In the genomic region with DNA sequence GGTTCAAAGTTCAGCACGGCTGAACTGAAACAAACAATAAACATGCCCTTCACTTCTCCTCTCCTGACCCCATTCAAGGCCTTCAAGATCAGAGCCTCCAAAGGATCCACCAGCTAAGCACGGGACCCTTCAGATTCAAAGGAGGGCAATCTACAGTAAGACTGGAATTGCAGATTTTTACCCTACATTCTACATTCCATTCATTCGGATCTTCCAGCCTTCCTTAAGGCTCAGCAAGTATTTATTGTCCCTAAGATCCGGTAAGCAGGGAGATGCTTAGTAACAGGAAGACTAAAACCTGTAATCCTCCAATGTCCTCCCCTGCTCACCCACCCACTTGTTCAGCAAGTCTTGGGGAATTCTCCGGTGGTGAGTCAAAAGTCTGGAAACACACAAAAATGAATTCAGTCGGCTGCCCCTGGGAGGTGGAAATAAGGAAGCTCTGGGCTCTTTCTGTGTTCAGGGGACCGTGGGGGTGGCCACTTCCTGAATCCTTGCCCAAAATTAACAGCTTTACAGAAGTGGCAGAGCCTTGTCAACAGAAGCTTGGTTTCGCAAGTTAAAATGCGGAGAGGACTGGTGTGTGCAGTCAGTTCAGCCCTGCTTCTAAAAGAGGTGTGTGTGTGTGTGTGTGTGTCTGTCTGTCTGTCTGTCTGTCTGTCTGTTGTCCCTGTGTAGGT, we compare ENCODE assay signal across 8 mouse cellular contexts.
A peak's percentile ranks its signal among the peaks of the same experiment; 100 is the strongest.
DNase-seq lines count a peak whose midpoint lies in the region; ATAC-seq and TF ChIP-seq lines count a peak whose summit lies in the region.

No protein-coding gene starts in this region.

- H3K27ac ChIP-seq in heart, embryonic 12.5 days (ENCODE audit: poor library complexity, severe bottlenecking): 0 out of 2 replicates have a peak overlapping the region, but pooled peaks have one; percentile 15
- no peak overlapping the region for H3K27ac ChIP-seq in heart, embryonic 10.5 days
- H3K27ac ChIP-seq in lung, postnatal 0 days (ENCODE audit: low read length): peak overlapping the region; percentile 43
- peak overlapping the region; percentile 44 for H3K27ac ChIP-seq in stomach, embryonic 16.5 days (ENCODE audit: low read length)

- no peak for TF ChIP-seq EP300 in lung, postnatal 0 days (IDR thresholded peaks at IDR 0.05)

- peaks cover 58% of the 10 kb centered on the region for H3K4me1 ChIP-seq in heart, embryonic 12.5 days (replicated peaks)
- H3K4me1 ChIP-seq in heart, embryonic 10.5 days: peaks cover 46% of the 10 kb centered on the region
- no peaks in the 10 kb centered on the region; the same call in 1 of the 2 replicates for H3K4me1 ChIP-seq in lung, postnatal 0 days (ENCODE audit: insufficient read depth, low read depth, low read length)
- H3K4me1 ChIP-seq in stomach, embryonic 16.5 days (ENCODE audit: control insufficient read depth, insufficient read depth, low read length): peaks cover 30% of the 10 kb centered on the region; the same call in 1 of the 2 replicates

- no peak for ATAC-seq in heart, embryonic 12.5 days (ENCODE audit: insufficient number of reproducible peaks, low FRiP score)
- peak; percentile 65 for ATAC-seq in lung, postnatal 0 days
- ATAC-seq in stomach, embryonic 16.5 days (ENCODE audit: insufficient read depth, low FRiP score): no peak

- no peak overlapping the region for H3K9ac ChIP-seq in heart, embryonic 12.5 days
- H3K9ac ChIP-seq in lung, postnatal 0 days (replicated peaks; ENCODE audit: low read depth): no peak overlapping the region
- H3K9ac ChIP-seq in stomach, embryonic 16.5 days (ENCODE audit: low read length): no peak overlapping the region

- DNase-seq in heart, embryonic 10.5 days (ENCODE audit: low spot score): no peak
- DNase-seq in brain, adult 2 months (ENCODE audit: low read depth, low spot score): peak; percentile 85
- peak; percentile 19 to 35 for DNase-seq in layer of hippocampus, adult 8-10 months (ENCODE audit: low spot score in 2 of 2)
- peak; percentile 82 for DNase-seq in lung, postnatal 0 days (ENCODE audit: low spot score)
- no peak for DNase-seq in c-Kit-positive CD71-positive TER-119-positive erythroid progenitor cells, embryonic 14.5 days (ENCODE audit: low spot score)
- DNase-seq in adrenal gland, postnatal 14 days: no peak

- H3K4me2 ChIP-seq in heart, embryonic 12.5 days: no peak overlapping the region
- H3K4me2 ChIP-seq in lung, postnatal 0 days (replicated peaks; ENCODE audit: low read depth, low read length): no peak overlapping the region
- no peak overlapping the region for H3K4me2 ChIP-seq in stomach, embryonic 16.5 days (ENCODE audit: low read depth, low read length)

- peaks cover 3% of the 10 kb centered on the region; the same call in 1 of the 2 replicates for H3K36me3 ChIP-seq in heart, embryonic 12.5 days
- H3K36me3 ChIP-seq in heart, embryonic 10.5 days: 0 out of 2 replicates have a peak, but pooled peaks cover 2% of the 10 kb centered on the region
- H3K36me3 ChIP-seq in lung, postnatal 0 days (ENCODE audit: insufficient read depth, low read length): no peaks in the 10 kb centered on the region
- H3K36me3 ChIP-seq in stomach, embryonic 16.5 days (ENCODE audit: control insufficient read depth, insufficient read depth, low read length): no peaks in the 10 kb centered on the region

- H3K27me3 ChIP-seq in heart, embryonic 12.5 days (replicated peaks): no peaks in the 10 kb centered on the region
- no peaks in the 10 kb centered on the region for H3K27me3 ChIP-seq in heart, embryonic 10.5 days (ENCODE audit: insufficient read depth, poor library complexity, severe bottlenecking)
- no peaks in the 10 kb centered on the region for H3K27me3 ChIP-seq in lung, postnatal 0 days (replicated peaks; ENCODE audit: insufficient read depth, low read length)
- H3K27me3 ChIP-seq in stomach, embryonic 16.5 days (ENCODE audit: control insufficient read depth, insufficient read depth, low read length): no peaks in the 10 kb centered on the region

- no peak for TF ChIP-seq CTCF in lung, postnatal 0 days (IDR thresholded peaks at IDR 0.05)

- 53% methylated on average over 9 of the region's 9 CpGs for WGBS in heart, embryonic 12.5 days
- WGBS in heart, embryonic 10.5 days: 61% methylated on average over 9 of the region's 9 CpGs
- 29% methylated on average over 9 of the region's 9 CpGs for WGBS in lung, postnatal 0 days
- 57% methylated on average over 9 of the region's 9 CpGs for WGBS in stomach, embryonic 16.5 days

- H3K4me3 ChIP-seq in heart, embryonic 12.5 days: no peak overlapping the region
- no peak overlapping the region for H3K4me3 ChIP-seq in heart, embryonic 10.5 days
- H3K4me3 ChIP-seq in lung, postnatal 0 days (ENCODE audit: low read depth, low read length): no peak overlapping the region
- no peak overlapping the region for H3K4me3 ChIP-seq in stomach, embryonic 16.5 days (replicated peaks; ENCODE audit: low read length)

- H3K9me3 ChIP-seq in heart, embryonic 12.5 days (replicated peaks): no peaks in the 10 kb centered on the region
- no peaks in the 10 kb centered on the region for H3K9me3 ChIP-seq in heart, embryonic 10.5 days
- H3K9me3 ChIP-seq in lung, postnatal 0 days (ENCODE audit: low read length): no peaks in the 10 kb centered on the region
- H3K9me3 ChIP-seq in stomach, embryonic 16.5 days (replicated peaks; ENCODE audit: control insufficient read depth, low read length): no peaks in the 10 kb centered on the region

Comparison
In these comparisons a context has a peak if more than half of its experiments do, and no peak if none do; other contexts are left out.
1. DNase-seq: peak in brain, adult 2 months (single experiment), layer of hippocampus, adult 8-10 months (2 of 2) and lung, postnatal 0 days (single experiment); none in heart, embryonic 10.5 days (single experiment), c-Kit-positive CD71-positive TER-119-positive erythroid progenitor cells, embryonic 14.5 days (single experiment) and adrenal gland, postnatal 14 days (single experiment).